Mouse (Mus musculus): Measurements from ENCODE around the gene Arhgap42. TPM values are rescaled to one million over a fixed set of nuclear protein-coding genes. Genes with fewer than 3 reads are reported as not detected.

Gene Arhgap42
- total RNA-seq, 2 experiments from 2014 or later, result 7.2 to 7.3 TPM

GRCm38 (mm10) chr9:9049202-9049601, 189.7 kb downstream of the Arhgap42 start:
- peak in 1 of 2 experiments; percentile 9 for DNase-seq (ENCODE audit: low spot score in 2 of 2)

GRCm38 (mm10) chr9:9041009-9041408, 197.9 kb downstream of the Arhgap42 start:
- peak; percentile 47 to 71 for DNase-seq (ENCODE audit: low spot score in 2 of 2)

DNA sequence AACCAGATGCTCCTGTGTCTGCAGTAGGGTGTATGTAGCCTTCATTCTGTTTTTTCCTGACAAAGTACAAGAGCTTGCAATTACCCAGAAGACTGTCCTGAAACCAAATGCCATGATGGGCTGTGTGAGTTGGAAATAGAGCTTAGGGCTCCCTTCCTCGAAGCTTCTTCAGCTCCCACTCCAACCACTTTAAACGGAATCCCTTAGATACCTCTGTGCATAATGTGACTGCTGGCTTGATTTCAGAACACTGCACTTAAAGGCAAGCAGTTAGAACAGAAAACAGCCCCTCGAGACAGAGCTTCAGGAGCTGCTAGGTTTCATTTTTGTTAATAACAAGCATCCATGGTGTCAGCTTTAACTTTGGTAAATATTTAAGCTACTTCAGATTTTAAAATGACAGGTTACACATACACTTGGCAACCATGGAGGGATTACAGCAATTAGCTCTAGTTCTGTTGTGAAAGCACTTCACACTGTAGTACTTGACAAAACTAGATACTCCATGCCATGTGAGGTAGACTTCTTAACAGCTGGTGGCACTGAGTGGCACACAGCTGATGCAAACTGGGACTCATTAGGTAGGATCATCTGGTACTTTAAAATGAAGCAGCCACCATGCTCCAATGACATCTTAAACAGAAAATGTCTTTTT, 201.8 kb downstream of the Arhgap42 start:
- no peak for DNase-seq (ENCODE audit: low spot score in 2 of 2)

DNA sequence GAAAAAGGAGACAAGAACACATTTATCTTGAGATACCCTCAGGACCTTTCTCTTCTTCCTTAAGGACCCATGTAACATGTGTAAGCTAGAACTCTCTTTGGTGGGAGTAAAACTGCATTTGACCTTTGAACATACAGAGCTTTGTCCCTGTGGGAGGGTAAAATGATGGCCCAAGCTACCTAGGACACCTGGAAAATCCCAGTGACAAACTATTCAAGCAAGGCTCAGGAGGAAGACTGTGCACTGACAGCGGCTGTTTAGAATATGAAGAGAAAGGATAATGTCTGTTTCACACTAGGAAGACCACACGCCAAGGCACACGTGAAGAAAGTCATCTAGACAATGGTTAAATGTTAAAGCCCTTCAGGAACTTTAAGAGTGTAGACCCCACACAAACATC, 211.0 kb downstream of the Arhgap42 start:
- DNase-seq (ENCODE audit: low spot score in 2 of 2), result no peak

GRCm38 (mm10) chr9:9027445-9027844, 211.5 kb downstream of the Arhgap42 start:
- no peak for DNase-seq (ENCODE audit: low spot score in 2 of 2)

- DNase-seq (ENCODE audit: low spot score in 2 of 2), result no peak
These were observed 223.8 kb downstream of the Arhgap42 start for GRCm38 (mm10) chr9:9015108-9015507.

- DNase-seq (ENCODE audit: low spot score in 2 of 2), result peak in 1 of 2 experiments; percentile 33
These were observed 237.7 kb downstream of the Arhgap42 start for GRCm38 (mm10) chr9:9001170-9001569.

DNA sequence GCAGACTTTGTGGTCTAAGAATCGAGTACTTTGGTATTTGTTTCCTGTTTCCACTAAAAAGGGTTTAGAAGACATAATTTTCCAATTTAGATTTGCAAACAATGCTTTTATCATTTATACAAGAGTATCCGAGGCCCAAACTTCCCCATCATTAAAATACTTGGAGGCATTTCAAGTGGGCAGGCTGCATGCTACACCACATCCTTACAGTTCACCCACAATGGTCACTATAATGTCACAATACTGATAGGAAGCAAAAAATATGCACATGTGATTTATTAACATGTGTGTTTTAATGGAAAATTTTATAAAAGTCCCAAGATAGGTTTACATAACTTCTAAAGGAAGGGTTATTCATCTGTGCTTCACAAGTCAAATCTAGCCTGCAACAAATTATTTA, 242.4 kb downstream of the Arhgap42 start:
- DNase-seq (ENCODE audit: low spot score in 2 of 2), result no peak

DNA sequence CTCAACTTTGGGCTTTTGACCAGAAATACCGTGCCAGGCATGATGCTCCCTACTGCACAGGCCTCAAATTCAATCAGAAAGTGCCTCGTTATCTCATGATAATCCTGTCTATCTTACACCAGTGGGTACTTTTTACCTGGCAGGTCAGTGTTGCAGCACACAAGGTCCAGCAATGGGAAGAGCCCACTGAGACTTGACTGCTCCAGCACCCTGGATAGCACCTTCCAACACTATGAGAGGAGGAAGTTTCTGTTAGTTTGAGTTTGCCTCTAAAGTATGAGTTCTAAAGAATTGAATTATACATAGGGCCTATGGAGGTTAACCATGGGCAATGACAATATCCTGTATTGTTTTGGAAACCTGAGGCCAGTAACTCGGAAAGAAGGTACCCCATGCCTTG, 256.6 kb downstream of the Arhgap42 start:
- DNase-seq (ENCODE audit: low spot score in 2 of 2), result no peak

- DNase-seq (ENCODE audit: low spot score in 2 of 2), result peak in 1 of 2 experiments; percentile 13
These were observed 261.1 kb downstream of the Arhgap42 start for GRCm38 (mm10) chr9:8977775-8978174.

GRCm38 (mm10) chr9:8971491-8971890, 267.4 kb downstream of the Arhgap42 start, which contains the start of gene Gm16485:
Gene Gm16485 (plus strand): TSS chr9:8971791.
- no peak for DNase-seq (ENCODE audit: low spot score in 2 of 2)

DNA sequence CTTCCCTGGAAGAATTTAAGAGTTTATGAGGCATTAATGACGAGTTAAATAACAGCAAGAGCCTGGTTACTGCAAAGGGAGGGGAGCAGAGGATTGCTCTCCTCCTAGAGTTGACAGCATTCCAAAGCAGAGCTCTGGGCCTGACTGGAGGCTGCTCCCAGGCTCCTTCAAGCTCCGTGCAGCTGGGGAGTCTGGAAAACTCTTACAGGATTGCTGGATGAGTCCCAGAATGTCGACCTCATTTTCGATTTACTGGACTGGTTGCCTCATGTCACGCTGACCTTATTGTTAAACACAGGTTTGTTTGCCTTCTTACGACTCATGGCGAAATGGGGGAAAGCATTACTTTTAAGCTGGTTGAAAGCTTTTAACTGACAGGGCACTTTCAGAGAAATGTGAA, 268.7 kb downstream of the Arhgap42 start:
- DNase-seq (ENCODE audit: low spot score in 2 of 2), result no peak

DNA sequence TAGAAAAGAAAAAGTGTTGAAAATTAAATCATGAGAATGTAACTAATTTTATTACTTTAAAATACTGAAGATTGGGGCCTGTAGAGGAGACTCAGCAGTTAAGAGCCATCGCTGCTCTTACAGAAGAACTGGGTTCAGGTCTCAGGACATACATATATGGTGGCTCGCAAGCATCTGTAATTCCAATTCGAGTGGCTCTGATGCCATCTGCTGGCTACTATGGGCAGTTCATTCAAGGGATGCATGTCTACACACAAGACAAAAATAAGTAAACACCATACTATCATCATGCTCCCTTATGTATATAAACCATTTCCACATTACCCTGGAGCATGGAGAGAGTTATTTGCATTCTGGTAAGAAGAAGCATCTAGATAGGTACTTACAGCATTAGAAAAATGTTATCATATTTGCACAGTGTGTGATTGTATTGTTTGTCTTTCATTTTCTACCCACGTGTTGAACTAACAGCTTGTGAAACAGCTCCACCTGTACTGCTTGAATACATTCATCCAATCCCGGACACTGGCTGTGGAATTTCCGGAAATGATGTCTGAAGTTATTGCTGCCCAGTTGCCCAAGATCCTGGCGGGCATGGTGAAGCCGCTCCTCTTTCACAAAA, 274.3 kb downstream of the Arhgap42 start:
- peak in 1 of 2 experiments; percentile 61 for DNase-seq (ENCODE audit: low spot score in 2 of 2)

DNA sequence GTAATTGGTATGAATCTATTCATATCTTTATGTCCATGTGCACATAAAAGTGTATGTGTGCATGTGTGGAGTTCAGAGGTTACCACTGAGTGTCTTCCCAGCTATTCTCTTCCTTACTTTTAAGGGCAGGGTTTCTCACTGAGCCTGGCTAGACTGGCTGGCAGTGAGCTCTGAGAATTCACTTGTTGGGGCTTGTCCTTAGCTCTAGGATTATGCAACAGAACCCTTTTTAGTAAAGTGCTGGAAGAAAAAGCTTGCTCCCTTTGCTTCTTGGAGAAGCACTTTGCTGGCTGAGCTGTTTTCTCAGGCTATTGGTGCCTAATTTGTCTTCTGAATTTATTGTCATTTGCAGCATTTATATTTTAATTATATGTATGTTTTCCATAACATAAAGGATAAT, 285.6 kb downstream of the Arhgap42 start:
- DNase-seq (ENCODE audit: low spot score in 2 of 2), result no peak
